Mouse (Mus musculus): ENCODE results near the gene Aspscr1.

Aspscr1 gene

GRCm38 (mm10) chr11:120672687-120673593 lies at the start of gene Aspscr1:
Gene Aspscr1, plus strand, starts transcription at chr11:120672973.
- DNase-seq = peak; percentile 90

GRCm38 (mm10) chr11:120623961-120624679 lies 48.7 kb upstream of the Aspscr1 start:
- DNase-seq = no peak

GRCm38 (mm10) chr11:120624680-120625111 lies 48.1 kb upstream of the Aspscr1 start:
- peak; percentile 80 for DNase-seq

GRCm38 (mm10) chr11:120625152-120625775 lies 47.5 kb upstream of the Aspscr1 start, which contains the start of gene Sirt7:
Gene Sirt7, minus strand, starts transcription at chr11:120625240.
- no peak for DNase-seq

- DNase-seq = no peak
Measured at GRCm38 (mm10) chr11:120626785-120627467, 45.8 kb upstream of the Aspscr1 start.

GRCm38 (mm10) chr11:120627468-120628300 lies 45.1 kb upstream of the Aspscr1 start:
- no peak for DNase-seq

- no peak for DNase-seq
Measured at GRCm38 (mm10) chr11:120628601-120629340, 44.0 kb upstream of the Aspscr1 start.

- no peak for DNase-seq
Measured at GRCm38 (mm10) chr11:120629341-120629730, 43.4 kb upstream of the Aspscr1 start.

GRCm38 (mm10) chr11:120629911-120630310 lies 42.9 kb upstream of the Aspscr1 start:
- DNase-seq = no peak

GRCm38 (mm10) chr11:120630401-120630871 lies 42.3 kb upstream of the Aspscr1 start:
- DNase-seq = no peak

GRCm38 (mm10) chr11:120630881-120631725 lies 41.7 kb upstream of the Aspscr1 start:
- DNase-seq = no peak

GRCm38 (mm10) chr11:120631726-120632448 lies 40.9 kb upstream of the Aspscr1 start:
- no peak for DNase-seq

- peak; percentile 70 for DNase-seq
Measured at GRCm38 (mm10) chr11:120632559-120633519, 39.9 kb upstream of the Aspscr1 start.

GRCm38 (mm10) chr11:120633520-120634343 lies 39.0 kb upstream of the Aspscr1 start, which contains the start of gene Mafg:
Gene Mafg, minus strand, starts transcription at chr11:120633600.
- peak; percentile 91 for DNase-seq

GRCm38 (mm10) chr11:120634810-120635209 lies 38.0 kb upstream of the Aspscr1 start:
- no peak for DNase-seq

- DNase-seq = no peak
Measured at GRCm38 (mm10) chr11:120641255-120641654, 31.5 kb upstream of the Aspscr1 start.

- DNase-seq = no peak
Measured at GRCm38 (mm10) chr11:120641869-120642268, 30.9 kb upstream of the Aspscr1 start.

Measured in cerebellum, adult 11 months (tissue).